Mouse (Mus musculus): ENCODE measurements around the gene Foxc2.
A peak's percentile ranks its signal among the peaks of the same experiment; 100 is the strongest.

Gene Foxc2

DNA sequence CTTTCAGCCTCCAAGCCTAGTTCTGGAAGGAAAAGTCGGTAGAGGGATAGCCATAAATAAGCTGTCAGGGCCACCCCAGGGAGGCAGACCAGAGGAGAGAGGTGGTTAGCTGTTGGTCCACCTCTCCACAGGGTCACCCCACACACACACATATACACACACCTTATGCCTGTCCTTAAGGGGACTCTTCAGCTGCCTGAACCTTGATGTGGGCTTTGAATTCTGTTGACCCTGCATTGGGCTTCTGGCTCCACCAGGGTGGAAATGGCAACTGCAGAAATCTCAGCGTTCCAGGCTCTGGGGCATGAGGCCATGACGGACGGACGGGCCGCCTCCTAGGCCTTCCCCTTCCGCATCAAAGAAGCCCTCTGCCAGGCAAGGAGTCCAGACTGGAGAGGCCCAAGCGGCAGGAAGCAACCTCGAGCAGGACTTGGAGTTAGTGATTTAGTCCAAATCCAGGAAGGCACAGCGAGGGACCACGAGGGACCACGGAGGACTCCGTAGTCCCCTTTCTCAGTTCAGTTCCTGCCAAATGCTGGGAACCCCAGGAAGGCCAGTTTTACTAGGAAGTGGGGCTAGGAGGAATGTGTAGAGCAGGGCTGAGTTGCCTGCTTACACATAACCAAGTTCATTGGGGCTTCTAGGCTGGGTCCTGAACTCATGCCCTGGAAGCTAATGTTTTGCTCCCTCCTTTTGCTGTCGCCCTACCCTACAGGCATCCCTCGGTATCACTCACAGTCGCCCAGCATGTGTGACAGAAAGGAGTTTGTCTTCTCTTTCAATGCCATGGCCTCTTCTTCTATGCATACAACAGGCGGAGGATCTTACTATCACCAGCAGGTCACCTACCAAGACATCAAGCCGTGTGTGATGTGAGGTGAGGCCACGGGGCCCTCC lies 29.7 kb upstream of the Foxc2 start:
- DNase-seq (ENCODE audit: low read depth in 1 of 2, low spot score in 2 of 2) = no peak

DNA sequence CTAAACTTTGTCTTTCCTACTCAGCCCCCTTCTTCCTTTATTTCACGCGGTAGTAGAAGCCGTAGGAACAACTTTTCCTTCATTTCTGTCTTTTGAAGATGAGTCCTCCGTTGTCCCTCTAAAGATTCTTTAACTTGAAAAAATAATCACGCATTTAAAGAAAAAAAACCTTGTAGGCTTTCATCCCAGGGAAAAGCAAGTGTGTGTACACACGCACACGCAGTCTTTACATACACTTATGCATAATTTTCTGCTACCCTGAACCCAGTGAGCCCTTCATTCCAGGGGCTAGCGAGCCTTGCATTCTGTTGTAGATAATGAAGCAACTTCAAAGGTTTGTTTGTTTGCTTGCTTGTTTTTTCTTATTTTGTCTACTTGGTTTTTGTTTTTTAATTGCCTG lies 27.7 kb upstream of the Foxc2 start:
- no peak for DNase-seq (ENCODE audit: low read depth in 1 of 2, low spot score in 2 of 2)

DNA sequence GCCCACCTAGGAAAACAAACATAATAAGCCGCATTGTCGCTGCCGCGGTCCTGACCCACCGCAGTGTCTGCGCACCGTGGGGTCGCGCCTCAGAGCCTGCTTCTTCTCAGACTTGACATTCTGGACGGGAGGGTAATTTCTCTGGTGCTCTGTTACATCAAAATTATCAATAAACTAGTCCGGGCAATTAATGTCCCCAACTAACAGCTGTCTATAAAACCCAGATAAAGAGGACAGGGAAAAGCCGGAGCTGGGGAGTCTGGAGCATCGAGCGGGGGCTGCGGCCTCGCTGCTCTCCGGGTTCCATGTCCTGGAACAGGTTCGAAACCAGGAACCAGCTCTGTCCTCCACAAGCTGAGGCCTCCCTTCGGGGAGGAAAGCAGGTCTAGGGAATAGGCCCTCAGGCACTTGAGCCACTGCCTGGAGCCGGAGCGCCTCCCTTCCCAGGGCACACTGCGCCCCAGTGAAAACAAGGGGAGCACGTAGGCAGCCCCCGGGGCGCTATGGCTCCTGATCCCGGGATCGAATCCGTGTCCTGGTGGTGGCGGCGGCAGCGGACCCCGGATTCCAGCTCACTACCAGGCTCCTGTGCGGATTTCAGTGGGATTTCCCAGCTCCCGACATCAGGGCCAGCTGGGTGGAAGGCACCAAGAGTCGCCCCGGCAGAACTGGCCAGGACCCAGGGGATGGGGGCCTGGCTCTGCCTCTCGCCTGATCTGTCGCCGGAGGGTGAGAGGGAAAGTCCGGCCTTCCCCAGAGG lies 26.9 kb upstream of the Foxc2 start:
- no peak for DNase-seq (ENCODE audit: low read depth in 1 of 2, low spot score in 2 of 2)

GRCm38 (mm10) chr8:121089631-121090380 lies 26.2 kb upstream of the Foxc2 start:
- no peak for DNase-seq (ENCODE audit: low read depth in 1 of 2, low spot score in 2 of 2)

DNA sequence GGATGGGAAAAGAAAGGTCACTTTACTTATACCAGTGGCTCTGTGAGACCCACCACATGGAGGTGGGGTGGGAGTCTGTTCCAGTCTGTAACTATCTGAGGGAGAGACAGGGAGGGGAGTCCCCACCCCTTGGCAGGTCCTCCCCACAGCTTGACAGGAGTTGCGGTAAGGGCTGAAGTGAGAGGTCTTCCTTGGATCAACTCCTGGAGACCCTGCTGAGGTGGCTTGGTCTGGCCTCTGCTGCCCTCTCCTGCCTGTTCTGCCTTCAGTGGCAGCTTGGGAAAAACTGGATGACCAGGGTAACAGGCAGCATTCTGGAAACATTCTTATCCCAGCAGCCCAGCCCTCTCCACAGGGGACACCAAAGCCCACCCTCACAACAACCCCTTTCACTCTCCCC lies 25.3 kb upstream of the Foxc2 start:
- no peak for DNase-seq (ENCODE audit: low read depth in 1 of 2, low spot score in 2 of 2)

DNA sequence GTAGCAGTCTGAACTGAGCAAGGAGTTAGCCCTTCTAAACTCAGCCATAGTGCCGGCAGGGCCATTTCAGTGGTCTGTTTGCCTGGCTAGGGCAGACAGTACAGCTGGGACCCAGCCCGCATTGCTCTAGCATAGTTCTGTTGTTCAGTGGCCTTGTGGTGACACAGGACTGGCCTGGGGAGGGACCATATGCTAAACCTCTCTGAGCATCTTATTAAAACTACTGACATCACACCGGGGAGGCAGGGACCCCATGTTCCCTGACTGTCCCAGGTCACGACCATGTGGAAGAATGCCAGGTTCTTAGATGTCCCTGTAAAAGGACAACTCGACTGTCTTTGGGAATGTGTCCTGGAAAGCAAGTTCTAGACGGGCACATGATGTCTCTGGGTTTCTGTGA lies 23.8 kb upstream of the Foxc2 start:
- DNase-seq (ENCODE audit: low read depth in 1 of 2, low spot score in 2 of 2) = no peak

DNA sequence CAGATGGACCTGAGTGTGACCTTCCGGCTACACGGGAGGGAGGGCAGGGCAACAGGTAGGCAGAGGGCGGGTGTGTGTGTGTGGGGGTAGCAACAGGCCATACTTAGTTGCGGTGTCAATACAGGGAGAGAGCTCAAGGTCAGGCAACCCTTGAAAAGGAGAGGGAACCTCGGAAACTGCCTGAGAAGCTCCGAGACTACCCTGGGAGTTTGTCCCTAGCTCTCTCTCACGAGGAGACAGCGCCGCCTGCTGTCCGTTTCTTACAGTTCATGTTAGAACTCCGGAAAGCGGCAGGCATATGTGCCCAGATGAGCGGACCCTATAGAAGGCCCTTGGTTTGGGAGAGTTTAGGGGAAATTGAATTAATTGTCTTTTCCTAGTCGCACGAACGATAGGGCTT lies 23.3 kb upstream of the Foxc2 start:
- DNase-seq (ENCODE audit: low read depth in 1 of 2, low spot score in 2 of 2) = peak in 1 of 2 experiments; percentile 50

DNA sequence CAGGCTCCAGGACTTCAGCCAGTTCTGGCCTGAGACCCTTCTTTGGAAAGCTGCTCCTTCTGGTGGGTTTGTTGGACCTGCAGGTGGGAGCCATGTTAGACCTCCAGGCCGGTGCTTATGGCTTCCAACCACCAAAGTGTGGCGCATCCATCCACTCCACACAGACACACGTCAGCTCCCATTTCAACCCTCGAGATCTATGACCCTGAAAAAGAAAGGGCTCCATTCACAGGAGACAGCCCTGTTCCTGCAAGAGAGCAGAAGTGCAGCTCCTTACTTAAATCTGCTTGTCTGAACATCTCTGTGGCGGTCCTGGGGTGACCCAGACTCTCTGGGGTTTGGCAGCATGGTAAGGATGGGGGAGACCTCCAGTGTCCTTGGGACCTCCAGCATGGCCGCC lies 22.5 kb upstream of the Foxc2 start:
- DNase-seq (ENCODE audit: low read depth in 1 of 2, low spot score in 2 of 2) = no peak

GRCm38 (mm10) chr8:121104049-121104818 lies 11.7 kb upstream of the Foxc2 start:
- DNase-seq (ENCODE audit: low read depth in 1 of 2, low spot score in 2 of 2) = peak; percentile 44 to 60

DNA sequence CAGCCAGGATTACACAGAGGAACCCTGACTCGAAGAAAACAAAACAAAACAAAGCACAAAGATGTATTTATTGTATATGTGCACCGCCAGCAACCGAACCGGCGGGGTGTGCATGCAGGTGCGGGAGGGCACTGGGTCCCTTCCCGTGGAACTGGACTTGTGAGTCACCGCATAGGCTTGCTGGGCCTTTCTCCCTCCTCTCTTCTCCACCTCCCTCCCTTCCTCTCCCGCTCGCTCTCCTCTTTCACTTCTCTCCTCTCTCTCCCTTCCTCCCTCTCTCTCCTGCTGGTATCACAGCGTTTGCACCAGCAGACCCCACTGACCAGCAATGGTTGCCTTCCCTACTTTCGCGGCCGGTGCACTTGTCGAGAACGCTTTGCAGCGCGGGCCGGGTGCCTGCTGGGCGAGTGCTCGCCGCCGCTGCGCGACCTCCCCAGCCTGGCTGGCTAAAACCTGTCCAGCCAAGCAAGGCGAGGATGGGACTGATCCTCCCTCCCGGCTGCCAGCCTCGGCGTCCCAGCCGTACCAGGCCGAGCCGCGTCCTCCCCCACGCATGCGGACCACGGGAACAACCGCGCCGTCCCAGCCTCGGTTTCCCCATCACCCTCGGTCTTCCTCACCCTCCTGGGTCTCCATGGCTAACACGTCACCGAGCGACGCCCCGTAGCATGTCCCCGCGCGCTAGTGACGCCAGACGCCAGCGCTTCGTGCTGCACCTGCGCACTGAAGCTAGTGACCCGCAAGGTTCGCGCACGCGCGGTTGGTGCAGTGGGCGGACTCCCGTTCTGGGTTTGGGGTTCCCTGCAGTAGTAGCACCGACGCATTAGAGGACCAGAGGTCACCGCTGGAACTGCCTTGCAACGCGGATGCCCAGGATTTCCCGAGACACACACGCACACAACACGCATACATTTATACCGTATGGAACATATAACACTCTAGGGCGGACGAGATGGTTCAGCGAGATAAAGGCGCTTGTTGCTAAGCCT lies 8.0 kb upstream of the Foxc2 start, which contains the start of gene Mthfsd:
Gene Mthfsd, minus strand, starts transcription at position 725 of the 989 bp plus-strand sequence.
- DNase-seq (ENCODE audit: low read depth in 1 of 2, low spot score in 2 of 2) = peak; percentile 86 to 96

DNA sequence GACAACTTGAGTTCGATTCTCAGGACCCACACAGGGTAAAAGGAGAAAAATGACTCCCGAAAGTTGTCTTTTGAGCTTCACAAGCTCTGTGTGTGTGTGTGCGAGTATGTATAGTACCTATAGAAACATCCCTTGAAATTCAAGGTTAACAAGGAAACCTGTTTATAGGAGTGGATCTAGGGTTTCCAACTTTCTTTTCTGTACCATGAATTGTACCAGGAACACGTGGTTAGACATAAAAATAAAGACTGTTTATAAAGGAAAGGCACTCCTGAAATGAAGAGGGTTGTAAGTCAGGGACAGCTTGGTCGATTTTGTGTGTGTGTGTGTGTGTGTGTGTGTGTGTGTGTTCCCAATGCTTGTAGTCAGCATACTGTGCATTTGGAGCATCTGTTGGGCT lies 7.3 kb upstream of the Foxc2 start:
- no peak for DNase-seq (ENCODE audit: low read depth in 1 of 2, low spot score in 2 of 2)

- DNase-seq (ENCODE audit: low read depth in 1 of 2, low spot score in 2 of 2) = no peak
These were observed 4.6 kb upstream of the Foxc2 start for GRCm38 (mm10) chr8:121111145-121111907.

- peak; percentile 80 to 90 for DNase-seq (ENCODE audit: low read depth in 1 of 2, low spot score in 2 of 2)
These were observed 2.7 kb upstream of the Foxc2 start for GRCm38 (mm10) chr8:121113261-121113660.

DNA sequence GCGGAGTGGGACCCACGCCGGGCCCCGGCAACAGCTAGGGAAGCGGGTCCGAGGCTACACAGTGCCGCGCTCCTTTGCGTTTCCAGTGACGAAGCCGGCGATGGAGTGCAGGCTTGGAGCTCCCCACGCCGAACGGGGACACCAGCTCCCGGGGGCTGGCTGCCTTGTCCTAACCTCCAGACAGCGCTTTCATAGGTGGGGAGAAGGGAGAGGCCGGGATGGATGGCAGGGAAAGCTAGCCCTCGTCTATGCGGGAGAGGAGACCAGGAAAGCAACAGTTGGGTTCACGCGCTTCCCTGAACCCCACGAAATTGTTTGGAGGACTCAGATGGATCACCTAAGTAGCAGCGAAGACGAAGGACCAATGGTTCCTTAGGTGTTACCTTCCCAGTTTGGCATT lies 835 bp upstream of the Foxc2 start:
- no peak for DNase-seq (ENCODE audit: low read depth in 1 of 2, low spot score in 2 of 2)

DNA sequence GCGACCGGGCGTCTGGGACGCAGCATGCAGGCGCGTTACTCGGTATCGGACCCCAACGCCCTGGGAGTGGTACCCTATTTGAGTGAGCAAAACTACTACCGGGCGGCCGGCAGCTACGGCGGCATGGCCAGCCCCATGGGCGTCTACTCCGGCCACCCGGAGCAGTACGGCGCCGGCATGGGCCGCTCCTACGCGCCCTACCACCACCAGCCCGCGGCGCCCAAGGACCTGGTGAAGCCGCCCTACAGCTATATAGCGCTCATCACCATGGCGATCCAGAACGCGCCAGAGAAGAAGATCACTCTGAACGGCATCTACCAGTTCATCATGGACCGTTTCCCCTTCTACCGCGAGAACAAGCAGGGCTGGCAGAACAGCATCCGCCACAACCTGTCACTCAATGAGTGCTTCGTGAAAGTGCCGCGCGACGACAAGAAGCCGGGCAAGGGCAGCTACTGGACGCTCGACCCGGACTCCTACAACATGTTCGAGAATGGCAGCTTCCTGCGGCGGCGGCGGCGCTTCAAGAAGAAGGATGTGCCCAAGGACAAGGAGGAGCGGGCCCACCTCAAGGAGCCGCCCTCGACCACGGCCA lies 717 bp downstream of the Foxc2 start:
- DNase-seq (ENCODE audit: low read depth in 1 of 2, low spot score in 2 of 2) = no peak

DNA sequence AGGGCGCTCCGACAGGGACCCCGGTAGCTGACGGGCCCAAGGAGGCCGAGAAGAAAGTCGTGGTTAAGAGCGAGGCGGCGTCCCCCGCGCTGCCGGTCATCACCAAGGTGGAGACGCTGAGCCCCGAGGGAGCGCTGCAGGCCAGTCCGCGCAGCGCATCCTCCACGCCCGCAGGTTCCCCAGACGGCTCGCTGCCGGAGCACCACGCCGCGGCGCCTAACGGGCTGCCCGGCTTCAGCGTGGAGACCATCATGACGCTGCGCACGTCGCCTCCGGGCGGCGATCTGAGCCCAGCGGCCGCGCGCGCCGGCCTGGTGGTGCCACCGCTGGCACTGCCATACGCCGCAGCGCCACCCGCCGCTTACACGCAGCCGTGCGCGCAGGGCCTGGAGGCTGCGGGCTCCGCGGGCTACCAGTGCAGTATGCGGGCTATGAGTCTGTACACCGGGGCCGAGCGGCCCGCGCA lies 1.2 kb downstream of the Foxc2 start:
- no peak for DNase-seq (ENCODE audit: low read depth in 1 of 2, low spot score in 2 of 2)

DNA sequence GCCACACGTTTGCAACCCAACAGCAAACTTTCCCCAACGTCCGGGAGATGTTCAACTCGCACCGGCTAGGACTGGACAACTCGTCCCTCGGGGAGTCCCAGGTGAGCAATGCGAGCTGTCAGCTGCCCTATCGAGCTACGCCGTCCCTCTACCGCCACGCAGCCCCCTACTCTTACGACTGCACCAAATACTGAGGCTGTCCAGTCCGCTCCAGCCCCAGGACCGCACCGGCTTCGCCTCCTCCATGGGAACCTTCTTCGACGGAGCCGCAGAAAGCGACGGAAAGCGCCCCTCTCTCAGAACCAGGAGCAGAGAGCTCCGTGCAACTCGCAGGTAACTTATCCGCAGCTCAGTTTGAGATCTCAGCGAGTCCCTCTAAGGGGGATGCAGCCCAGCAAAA lies 1.9 kb downstream of the Foxc2 start:
- no peak for DNase-seq (ENCODE audit: low read depth in 1 of 2, low spot score in 2 of 2)

Data from monocyte, adult 2 months (primary cell).